Mouse (Mus musculus): ENCODE results near the gene Tmem54. TPM values are rescaled to one million over a fixed set of nuclear protein-coding genes. Genes with fewer than 3 reads are reported as not detected.

The Tmem54 gene
- total and polyA plus RNA-seq, 2 experiments from 2014 or later, result 0.19 TPM; not detected in 1

GRCm38 (mm10) chr4:129147552-129148103 lies 42.3 kb downstream of the Tmem54 start:
- ATAC-seq, result no peak
- no peak overlapping the region for H3K27ac ChIP-seq
- peaks cover 20% of the 10 kb centered on the region for H3K36me3 ChIP-seq (ENCODE audit: insufficient read depth, low read length)
- H3K4me2 ChIP-seq (ENCODE audit: low read depth, low read length), result no peak overlapping the region
- H3K4me3 ChIP-seq (ENCODE audit: low read length), result no peak overlapping the region
- WGBS, result 81% methylated on average over 13 of the region's 13 CpGs
- H3K9me3 ChIP-seq (ENCODE audit: low read length), result no peaks in the 10 kb centered on the region
- H3K4me1 ChIP-seq (ENCODE audit: insufficient read depth, low read length), result peaks cover 20% of the 10 kb centered on the region
- no peak overlapping the region for H3K9ac ChIP-seq (replicated peaks; ENCODE audit: low read length)
- H3K27me3 ChIP-seq (ENCODE audit: insufficient read depth, low read length), result no peaks in the 10 kb centered on the region
- no peak for DNase-seq (ENCODE audit: low spot score)
- no peak for TF ChIP-seq CTCF (IDR thresholded peaks at IDR 0.05; ENCODE audit: low read depth)

GRCm38 (mm10) chr4:129149321-129149720 lies 44.0 kb downstream of the Tmem54 start:
- no peak overlapping the region for H3K4me2 ChIP-seq (ENCODE audit: low read depth, low read length)
- TF ChIP-seq CTCF (IDR thresholded peaks at IDR 0.05; ENCODE audit: low read depth), result no peak
- H3K36me3 ChIP-seq (ENCODE audit: insufficient read depth, low read length), result peaks cover 26% of the 10 kb centered on the region
- H3K27ac ChIP-seq, result no peak overlapping the region
- WGBS, result 65% methylated on average over 1 of the region's 1 CpGs
- no peak overlapping the region for H3K9ac ChIP-seq (replicated peaks; ENCODE audit: low read length)
- peaks cover 11% of the 10 kb centered on the region; the same call in 1 of the 2 replicates for H3K4me1 ChIP-seq (ENCODE audit: insufficient read depth, low read length)
- H3K4me3 ChIP-seq (ENCODE audit: low read length), result no peak overlapping the region
- ATAC-seq (no peak), DNase-seq (ENCODE audit: low spot score) (no peak)
- no peaks in the 10 kb centered on the region for H3K9me3 ChIP-seq (ENCODE audit: low read length)
- H3K27me3 ChIP-seq (ENCODE audit: insufficient read depth, low read length), result no peaks in the 10 kb centered on the region

- peaks cover 38% of the 10 kb centered on the region for H3K36me3 ChIP-seq (ENCODE audit: insufficient read depth, low read length)
- H3K4me3 ChIP-seq (ENCODE audit: low read length), result no peak overlapping the region
- no peak overlapping the region for H3K4me2 ChIP-seq (ENCODE audit: low read depth, low read length)
- ATAC-seq (no peak), DNase-seq (ENCODE audit: low spot score) (no peak)
- no peaks in the 10 kb centered on the region for H3K4me1 ChIP-seq (ENCODE audit: insufficient read depth, low read length)
- WGBS, result 79% methylated on average over 4 of the region's 4 CpGs
- TF ChIP-seq CTCF (IDR thresholded peaks at IDR 0.05; ENCODE audit: low read depth), result no peak
- H3K27ac ChIP-seq, result no peak overlapping the region
- H3K9me3 ChIP-seq (ENCODE audit: low read length), result no peaks in the 10 kb centered on the region
- no peak overlapping the region for H3K9ac ChIP-seq (replicated peaks; ENCODE audit: low read length)
- no peaks in the 10 kb centered on the region for H3K27me3 ChIP-seq (ENCODE audit: insufficient read depth, low read length)
These were observed 46.0 kb downstream of the Tmem54 start for GRCm38 (mm10) chr4:129151276-129151811.

- 90% methylated on average over 5 of the region's 5 CpGs for whole genome bisulfite sequencing
- ATAC-seq, result no peak
- no peak for DNase-seq (ENCODE audit: low spot score)
- Histone ChIP-seq H3K27me3 (ENCODE audit: insufficient read depth, low read length) (no peaks in the 10 kb centered on the region), H3K9me3 (ENCODE audit: low read length) (no peaks in the 10 kb centered on the region), H3K9ac (replicated peaks; ENCODE audit: low read length) (no peak overlapping the region), H3K36me3 (ENCODE audit: insufficient read depth, low read length) (peaks cover 19% of the 10 kb centered on the region; the same call in 1 of the 2 replicates), H3K4me2 (ENCODE audit: low read depth, low read length) (no peak overlapping the region), H3K27ac (no peak overlapping the region), H3K4me3 (ENCODE audit: low read length) (no peak overlapping the region), H3K4me1 (ENCODE audit: insufficient read depth, low read length) (no peaks in the 10 kb centered on the region)
- no peak for TF ChIP-seq CTCF (IDR thresholded peaks at IDR 0.05; ENCODE audit: low read depth)
These were observed 52.2 kb downstream of the Tmem54 start for GRCm38 (mm10) chr4:129157541-129157940.

- no peak for ATAC-seq
- TF ChIP-seq CTCF (IDR thresholded peaks at IDR 0.05; ENCODE audit: low read depth), result no peak
- WGBS, result 68% methylated on average over 3 of the region's 3 CpGs
These were observed 53.2 kb downstream of the Tmem54 start for GRCm38 (mm10) chr4:129158549-129158948.

GRCm38 (mm10) chr4:129161076-129161475 lies 55.7 kb downstream of the Tmem54 start:
- no peak for TF ChIP-seq CTCF (IDR thresholded peaks at IDR 0.05; ENCODE audit: low read depth)
- Histone ChIP-seq H3K36me3 (ENCODE audit: insufficient read depth, low read length) (0 out of 2 replicates have a peak, but pooled peaks cover 3% of the 10 kb centered on the region), H3K27ac (no peak overlapping the region), H3K9ac (replicated peaks; ENCODE audit: low read length) (no peak overlapping the region), H3K27me3 (ENCODE audit: insufficient read depth, low read length) (no peaks in the 10 kb centered on the region), H3K4me3 (ENCODE audit: low read length) (no peak overlapping the region), H3K4me1 (ENCODE audit: insufficient read depth, low read length) (no peaks in the 10 kb centered on the region), H3K4me2 (ENCODE audit: low read depth, low read length) (no peak overlapping the region), H3K9me3 (ENCODE audit: low read length) (no peaks in the 10 kb centered on the region)
- DNase-seq (ENCODE audit: low spot score), result no peak
- 90% methylated on average over 1 of the region's 1 CpGs for WGBS
- no peak for ATAC-seq

More at GRCm38 (mm10) chr4:129158549-129158948, 53.2 kb downstream of the Tmem54 start:
- Histone ChIP-seq H3K9me3 (ENCODE audit: low read length) (no peaks in the 10 kb centered on the region), H3K9ac (replicated peaks; ENCODE audit: low read length) (no peak overlapping the region), H3K36me3 (ENCODE audit: insufficient read depth, low read length) (peaks cover 16% of the 10 kb centered on the region; the same call in 1 of the 2 replicates), H3K4me3 (ENCODE audit: low read length) (no peak overlapping the region), H3K4me1 (ENCODE audit: insufficient read depth, low read length) (no peaks in the 10 kb centered on the region), H3K4me2 (ENCODE audit: low read depth, low read length) (no peak overlapping the region), H3K27me3 (ENCODE audit: insufficient read depth, low read length) (no peaks in the 10 kb centered on the region), H3K27ac (no peak overlapping the region)
- DNase-seq (ENCODE audit: low spot score), result no peak

Other genes starting within 250 kb of the Tmem54 start
- 30.8 and 33.4 TPM in 2 replicates for gene Trim62, start 222.0 kb upstream of the Tmem54 start, total RNA-seq (2014; rRNA removed)
- gene Trim62, start 222.0 kb upstream of the Tmem54 start, polyA plus RNA-seq (2015; fragmentation: Nextera tagmentation; extraction: Ambion mirVana), result 23.4 and 27.9 TPM in 2 replicates
- gene Azin2, start 143.1 kb upstream of the Tmem54 start, total RNA-seq (2014; rRNA removed), result 32.7 and 35.0 TPM in 2 replicates
- 32.9 and 33.0 TPM in 2 replicates for gene Azin2, start 143.1 kb upstream of the Tmem54 start, polyA plus RNA-seq (2015; fragmentation: Nextera tagmentation; extraction: Ambion mirVana)
- 24.9 and 32.3 TPM in 2 replicates for gene Ak2, start 113.6 kb upstream of the Tmem54 start, total RNA-seq (2014; rRNA removed)
- gene Ak2, start 113.6 kb upstream of the Tmem54 start, polyA plus RNA-seq (2015; fragmentation: Nextera tagmentation; extraction: Ambion mirVana), result 78.5 and 82.9 TPM in 2 replicates
- 141 and 156 TPM in 2 replicates for gene Rnf19b, start 47.3 kb upstream of the Tmem54 start, total RNA-seq (2014; rRNA removed)
- gene Rnf19b, start 47.3 kb upstream of the Tmem54 start, polyA plus RNA-seq (2015; fragmentation: Nextera tagmentation; extraction: Ambion mirVana), result 29.9 and 31.8 TPM in 2 replicates
- 270 and 290 TPM in 2 replicates for gene Hpca, start 16.5 kb downstream of the Tmem54 start, total RNA-seq (2014; rRNA removed)
- gene Hpca, start 16.5 kb downstream of the Tmem54 start, polyA plus RNA-seq (2015; fragmentation: Nextera tagmentation; extraction: Ambion mirVana), result 179 and 202 TPM in 2 replicates
- gene Fndc5, start 31.5 kb downstream of the Tmem54 start, total RNA-seq (2014; rRNA removed), result 33.5 and 38.4 TPM in 2 replicates
- gene Fndc5, start 31.5 kb downstream of the Tmem54 start, polyA plus RNA-seq (2015; fragmentation: Nextera tagmentation; extraction: Ambion mirVana), result 19.6 and 20.1 TPM in 2 replicates
- gene S100pbp, start 84.2 kb downstream of the Tmem54 start, total RNA-seq (2014; rRNA removed), result 35.9 and 36.8 TPM in 2 replicates
- 16.2 and 16.9 TPM in 2 replicates for gene S100pbp, start 84.2 kb downstream of the Tmem54 start, polyA plus RNA-seq (2015; fragmentation: Nextera tagmentation; extraction: Ambion mirVana)
- gene Yars, start 84.2 kb downstream of the Tmem54 start, total RNA-seq (2014; rRNA removed), result 56.0 and 79.6 TPM in 2 replicates
- gene Yars, start 84.2 kb downstream of the Tmem54 start, polyA plus RNA-seq (2015; fragmentation: Nextera tagmentation; extraction: Ambion mirVana), result 101 and 102 TPM in 2 replicates
- gene C77080, start 155.9 kb downstream of the Tmem54 start, total RNA-seq (2014; rRNA removed), result 23.1 and 29.0 TPM in 2 replicates
- 4.9 and 5.3 TPM in 2 replicates for gene C77080, start 155.9 kb downstream of the Tmem54 start, polyA plus RNA-seq (2015; fragmentation: Nextera tagmentation; extraction: Ambion mirVana)
- gene Sync, start 182.1 kb downstream of the Tmem54 start, total RNA-seq (2014; rRNA removed), result 1.9 and 3.3 TPM in 2 replicates
- gene Sync, start 182.1 kb downstream of the Tmem54 start, polyA plus RNA-seq (2015; fragmentation: Nextera tagmentation; extraction: Ambion mirVana), result 1.9 and 2.0 TPM in 2 replicates
- 71.3 and 83.2 TPM in 2 replicates for gene Rbbp4, start 229.8 kb downstream of the Tmem54 start, total RNA-seq (2014; rRNA removed)
- gene Rbbp4, start 229.8 kb downstream of the Tmem54 start, polyA plus RNA-seq (2015; fragmentation: Nextera tagmentation; extraction: Ambion mirVana), result 234 and 236 TPM in 2 replicates
- gene Zbtb8os, start 230.1 kb downstream of the Tmem54 start, total RNA-seq (2014; rRNA removed), result 4.3 and 5.7 TPM in 2 replicates
- gene Zbtb8os, start 230.1 kb downstream of the Tmem54 start, polyA plus RNA-seq (2015; fragmentation: Nextera tagmentation; extraction: Ambion mirVana), result 23.5 and 27.4 TPM in 2 replicates